Mouse (Mus musculus) liver, embryonic 15.5 days (tissue): Measurements from ENCODE around the gene Lipi. TPM values are rescaled to one million over a fixed set of nuclear protein-coding genes. Genes with fewer than 3 reads are reported as not detected.
A peak's percentile ranks its signal among the peaks of the same experiment; 100 is the strongest.

Experiments
- ATAC-seq: fragments of 200-750 bp; cut with Nextera tagmentation; 2 replicates; pipeline ENCODE4 v1.8.0; 2017; ENCODE audit warnings: moderate number of reproducible peaks, mild to moderate bottlenecking, moderate library complexity; ENCODE audit not compliant: insufficient read depth
- H3K27ac ChIP-seq: fragments of 300-500 bp; sonication (generic); replicated peaks from 2 replicates; pipeline ENCODE4 v1.5.1; 2015; ENCODE audit warnings: mild to moderate bottlenecking, inconsistent platforms
- H3K27me3 ChIP-seq: fragments of 300-500 bp; sonication (generic); 2 replicates; pipeline ENCODE4 v1.6.1; 2015; ENCODE audit warnings: mild to moderate bottlenecking, inconsistent platforms
- H3K36me3 ChIP-seq: fragments of 300-500 bp; sonication (generic); replicated peaks from 2 replicates; pipeline ENCODE4 v1.6.1; 2015; ENCODE audit warnings: moderate library complexity, mild to moderate bottlenecking, inconsistent platforms
- H3K4me1 ChIP-seq: fragments of 300-500 bp; sonication (generic); replicated peaks from 2 replicates; pipeline ENCODE4 v1.6.1; 2015; ENCODE audit warnings: inconsistent platforms
- H3K4me2 ChIP-seq: fragments of 300-500 bp; sonication (generic); 2 replicates; pipeline ENCODE4 v1.6.1; 2015; ENCODE audit warnings: moderate library complexity, mild to moderate bottlenecking, inconsistent platforms
- H3K4me3 ChIP-seq: fragments of 300-500 bp; sonication (generic); replicated peaks from 2 replicates; pipeline ENCODE4 v1.5.1; 2015; ENCODE audit warnings: mild to moderate bottlenecking, inconsistent platforms
- H3K9ac ChIP-seq: fragments of 300-500 bp; sonication (generic); 2 replicates; pipeline ENCODE4 v1.6.1; 2015; ENCODE audit warnings: moderate library complexity, mild to moderate bottlenecking, inconsistent platforms
- H3K9me3 ChIP-seq: fragments of 300-500 bp; sonication (generic); replicated peaks from 2 replicates; pipeline ENCODE4 v1.6.1; 2016; ENCODE audit warnings: inconsistent platforms
- WGBS: fragments of 180-500 bp; shearing (Covaris S2); methylation state at CpG from one replicate; pipeline ENCODE4 v1.1.7; 2015; ENCODE audit warnings: mixed read lengths; ENCODE audit not compliant: insufficient replicate concordance; 5-methylcytosine and 5-hydroxymethylcytosine counted together
- polyA plus RNA-seq: library from polyadenylated mRNA; unstranded; fragments of >200 nt; fragmentation: Nextera tagmentation; extraction: Ambion mirVana; gene quantifications from 2 replicates; pipeline ENCODE4 v1.2.1, GENCODE M21; 2015

The Lipi gene
- polyA plus RNA-seq, result not detected in 2 replicates

- no peaks in the 10 kb centered on the region for H3K4me1 ChIP-seq
- no peak within 1 kb of the TSS for H3K4me2 ChIP-seq
- 65% methylated on average over 7 of the region's 7 CpGs for WGBS
- H3K27ac ChIP-seq, result no peak within 1 kb of the TSS
- H3K9ac ChIP-seq, result no peak within 1 kb of the TSS
- no peaks in the 10 kb centered on the region for H3K36me3 ChIP-seq
- H3K27me3 ChIP-seq, result no peaks in the 10 kb centered on the region
- no peak within 1 kb of the TSS for H3K4me3 ChIP-seq
- H3K9me3 ChIP-seq, result no peaks in the 10 kb centered on the region
- ATAC-seq, result no peak
Observed at GRCm38 (mm10) chr16:75585961-75586360, at the start of gene Lipi. Gene Lipi (minus strand): TSS chr16:75586061.

GRCm38 (mm10) chr16:75627862-75628261, 42.0 kb upstream of the Lipi start:
- H3K4me1 ChIP-seq, result no peaks in the 10 kb centered on the region
- no peak overlapping the region for H3K27ac ChIP-seq
- no peak overlapping the region for H3K9ac ChIP-seq
- ATAC-seq, result no peak
- H3K27me3 ChIP-seq, result no peaks in the 10 kb centered on the region
- 65% methylated on average over 2 of the region's 2 CpGs for WGBS
- H3K36me3 ChIP-seq, result no peaks in the 10 kb centered on the region
- H3K9me3 ChIP-seq, result no peaks in the 10 kb centered on the region
- H3K4me2 ChIP-seq, result no peak overlapping the region
- no peak overlapping the region for H3K4me3 ChIP-seq

DNA sequence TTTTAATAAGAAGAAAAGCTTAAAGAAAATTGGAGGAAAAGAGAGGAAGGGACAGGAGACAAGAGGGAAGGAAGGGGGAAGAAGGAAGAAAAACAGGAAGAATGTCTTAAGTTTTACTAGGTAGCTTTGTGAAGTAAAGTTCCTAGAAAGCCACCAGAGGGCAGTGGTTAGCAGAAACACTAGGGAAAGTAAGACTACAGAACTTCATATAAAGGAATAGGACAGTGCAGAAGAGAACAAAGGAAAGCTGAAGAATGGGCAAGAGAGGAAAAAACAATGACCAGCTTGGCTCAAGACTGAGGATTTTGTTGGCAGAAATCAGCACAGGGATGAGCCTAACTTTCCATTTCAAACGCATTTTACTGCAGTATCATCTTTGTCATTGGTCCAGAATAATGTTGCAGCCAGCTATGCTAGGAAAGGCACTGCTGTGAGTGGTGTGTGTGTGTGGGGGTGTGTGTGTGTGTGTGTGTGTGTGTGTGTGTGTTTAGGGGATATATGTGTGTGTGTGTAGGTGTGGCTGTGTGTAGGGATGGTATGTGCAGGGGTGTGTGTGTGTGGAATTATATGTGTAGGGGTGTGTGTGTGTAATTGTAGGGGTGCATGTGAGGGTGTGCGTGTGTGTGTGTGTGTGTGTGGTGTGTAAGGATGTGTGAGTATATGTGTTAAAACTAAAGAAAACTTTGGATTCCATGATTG, 31.9 kb upstream of the Lipi start:
- no peak overlapping the region for H3K9ac ChIP-seq
- H3K4me1 ChIP-seq, result no peaks in the 10 kb centered on the region
- no peaks in the 10 kb centered on the region for H3K9me3 ChIP-seq
- ATAC-seq, result no peak
- no peaks in the 10 kb centered on the region for H3K36me3 ChIP-seq
- H3K27me3 ChIP-seq, result no peaks in the 10 kb centered on the region
- H3K4me3 ChIP-seq, result no peak overlapping the region
- WGBS, result 61% methylated on average over 2 of the region's 2 CpGs
- no peak overlapping the region for H3K4me2 ChIP-seq
- H3K27ac ChIP-seq, result no peak overlapping the region

GRCm38 (mm10) chr16:75612561-75612960, 26.7 kb upstream of the Lipi start:
- H3K4me1 ChIP-seq, result no peaks in the 10 kb centered on the region
- no peaks in the 10 kb centered on the region for H3K9me3 ChIP-seq
- H3K9ac ChIP-seq, result no peak overlapping the region
- no peaks in the 10 kb centered on the region for H3K27me3 ChIP-seq
- ATAC-seq, result no peak
- H3K4me2 ChIP-seq, result no peak overlapping the region
- H3K4me3 ChIP-seq, result no peak overlapping the region
- no peak overlapping the region for H3K27ac ChIP-seq
- no peaks in the 10 kb centered on the region for H3K36me3 ChIP-seq

- H3K9ac ChIP-seq, result no peak overlapping the region
- H3K36me3 ChIP-seq, result no peaks in the 10 kb centered on the region
- H3K27me3 ChIP-seq, result no peaks in the 10 kb centered on the region
- H3K27ac ChIP-seq, result no peak overlapping the region
- H3K4me2 ChIP-seq, result no peak overlapping the region
- no peaks in the 10 kb centered on the region for H3K4me1 ChIP-seq
- H3K9me3 ChIP-seq, result no peaks in the 10 kb centered on the region
- WGBS, result 59% methylated on average over 1 of the region's 1 CpGs
- H3K4me3 ChIP-seq, result no peak overlapping the region
- ATAC-seq, result no peak
Observed at GRCm38 (mm10) chr16:75606415-75606814, 20.6 kb upstream of the Lipi start.

DNA sequence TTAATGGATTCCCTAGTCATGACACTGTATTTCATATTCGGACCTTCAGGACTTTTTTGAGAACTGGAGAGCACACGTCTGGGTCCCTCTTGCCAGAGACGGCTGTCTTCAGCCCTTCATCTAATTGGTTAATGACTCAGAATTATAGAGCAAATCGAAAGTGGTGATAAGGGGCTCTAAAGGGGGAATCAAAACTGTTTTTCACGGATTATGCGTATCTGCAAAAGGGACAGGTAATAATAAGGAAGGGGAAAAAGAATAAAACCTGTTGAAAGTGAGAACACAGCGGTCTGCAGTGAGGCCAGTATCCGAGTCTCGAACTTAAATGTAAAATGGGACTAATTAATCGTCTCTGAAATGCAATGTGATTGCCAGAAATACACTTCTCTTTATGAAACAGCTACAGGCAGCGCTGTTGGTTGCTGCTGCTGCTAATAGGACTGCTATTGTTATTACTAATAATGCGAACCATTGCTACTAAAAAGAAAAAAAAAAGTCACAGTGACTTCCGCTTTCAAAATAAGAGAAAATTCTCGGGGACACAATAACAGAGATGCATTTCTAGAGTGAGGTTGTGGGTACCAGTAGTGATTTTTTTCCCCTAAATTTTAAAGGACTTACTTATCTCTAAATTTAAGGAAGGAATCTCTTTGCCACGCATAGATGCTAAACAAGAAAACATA, 7.8 kb upstream of the Lipi start:
- Histone ChIP-seq H3K9me3 (no peaks in the 10 kb centered on the region), H3K4me2 (peak overlapping the region; percentile 94), H3K27ac (no peak overlapping the region), H3K4me1 (peaks cover 13% of the 10 kb centered on the region), H3K9ac (0 out of 2 replicates have a peak overlapping the region, but pooled peaks have one; percentile 26), H3K36me3 (no peaks in the 10 kb centered on the region), H3K27me3 (peaks cover 4% of the 10 kb centered on the region; the same call in 1 of the 2 replicates), H3K4me3 (peak overlapping the region; percentile 64)
- 6% methylated on average over 15 of the region's 15 CpGs for WGBS
- ATAC-seq, result no peak

DNA sequence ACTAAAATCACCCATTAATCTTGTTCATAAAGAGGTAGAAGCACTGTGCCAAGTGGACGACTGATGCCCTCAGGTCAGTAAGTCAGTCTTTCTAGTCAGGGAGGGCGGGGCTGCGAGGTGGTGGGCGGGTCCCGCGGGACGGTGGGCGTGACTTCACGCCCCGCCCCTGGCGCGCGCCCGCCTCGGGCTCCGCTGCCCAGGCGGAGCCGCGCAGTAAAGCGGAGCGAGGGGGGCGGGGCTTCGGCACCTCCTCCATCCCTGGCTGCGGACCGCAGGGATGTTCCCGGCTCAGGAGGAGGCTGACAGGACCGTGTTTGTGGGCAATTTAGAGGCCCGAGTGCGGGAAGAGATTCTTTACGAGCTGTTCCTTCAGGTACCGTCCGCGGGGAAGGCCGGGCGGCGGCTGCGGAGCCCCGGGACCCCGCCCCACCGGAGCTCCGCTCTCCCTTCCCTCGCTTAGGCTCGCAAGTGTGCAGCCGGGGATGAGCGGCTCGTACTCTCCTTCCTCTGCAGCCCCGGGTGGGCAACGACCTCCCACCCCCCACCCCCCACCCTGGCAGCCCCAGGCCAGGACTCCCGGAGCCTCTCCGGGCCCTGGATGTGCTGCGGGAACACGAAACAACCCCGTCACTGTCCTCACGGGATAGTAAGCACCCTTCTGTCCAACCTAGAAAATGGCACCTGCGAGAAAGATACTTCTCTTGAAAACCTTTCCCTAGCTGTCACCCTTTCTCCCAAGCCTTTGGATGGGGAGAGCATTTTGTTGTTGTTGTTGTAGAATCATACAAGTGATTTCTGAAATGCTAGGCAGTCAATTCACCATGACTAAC, 7.0 kb upstream of the Lipi start, which contains the start of gene Rbm11:
TSS of gene Rbm11 (plus strand) at position 174 of the 830 bp plus-strand sequence.
- peaks cover 4% of the 10 kb centered on the region; the same call in 1 of the 2 replicates for H3K27me3 ChIP-seq
- H3K9ac ChIP-seq, result peak within 1 kb of the TSS; percentile 26; the same call in 1 of the 2 replicates
- peaks cover 13% of the 10 kb centered on the region for H3K4me1 ChIP-seq
- H3K4me2 ChIP-seq, result peak within 1 kb of the TSS; percentile 94
- ATAC-seq, result peak; percentile 97
- no peak within 1 kb of the TSS for H3K27ac ChIP-seq
- H3K36me3 ChIP-seq, result no peaks in the 10 kb centered on the region
- H3K9me3 ChIP-seq, result no peaks in the 10 kb centered on the region
- peak within 1 kb of the TSS; percentile 64 for H3K4me3 ChIP-seq
- WGBS, result under 1% methylated on average over 52 of the region's 55 CpGs

- ATAC-seq, result no peak
Observed at GRCm38 (mm10) chr16:75586466-75586865, 605 bp upstream of the Lipi start.

GRCm38 (mm10) chr16:75582279-75582678, 3.6 kb downstream of the Lipi start:
- 50% methylated on average over 5 of the region's 5 CpGs for WGBS
- Histone ChIP-seq H3K36me3 (no peaks in the 10 kb centered on the region), H3K4me1 (no peaks in the 10 kb centered on the region), H3K27ac (no peak overlapping the region), H3K4me3 (no peak overlapping the region), H3K27me3 (no peaks in the 10 kb centered on the region), H3K4me2 (no peak overlapping the region), H3K9me3 (no peaks in the 10 kb centered on the region), H3K9ac (no peak overlapping the region)
- ATAC-seq, result no peak

More at GRCm38 (mm10) chr16:75586466-75586865, 605 bp upstream of the Lipi start:
- no peak overlapping the region for H3K4me3 ChIP-seq
- WGBS, result 7% methylated on average over 3 of the region's 3 CpGs
- H3K27me3 ChIP-seq, result no peaks in the 10 kb centered on the region
- H3K4me1 ChIP-seq, result no peaks in the 10 kb centered on the region
- H3K9ac ChIP-seq, result no peak overlapping the region
- no peaks in the 10 kb centered on the region for H3K9me3 ChIP-seq
- no peak overlapping the region for H3K4me2 ChIP-seq
- no peaks in the 10 kb centered on the region for H3K36me3 ChIP-seq
- H3K27ac ChIP-seq, result no peak overlapping the region

- H3K4me2 ChIP-seq, result no peak overlapping the region
- H3K9me3 ChIP-seq, result no peaks in the 10 kb centered on the region
- H3K27me3 ChIP-seq, result no peaks in the 10 kb centered on the region
- H3K4me1 ChIP-seq, result no peaks in the 10 kb centered on the region
- H3K36me3 ChIP-seq, result no peaks in the 10 kb centered on the region
- no peak overlapping the region for H3K9ac ChIP-seq
- no peak overlapping the region for H3K4me3 ChIP-seq
- no peak overlapping the region for H3K27ac ChIP-seq
- 74% methylated on average over 2 of the region's 2 CpGs for WGBS
- no peak for ATAC-seq
Observed at GRCm38 (mm10) chr16:75562910-75563309, 23.0 kb downstream of the Lipi start.

GRCm38 (mm10) chr16:75545310-75545709, 40.6 kb downstream of the Lipi start:
- 53% methylated on average over 1 of the region's 1 CpGs for WGBS
- no peak overlapping the region for H3K4me2 ChIP-seq
- no peak overlapping the region for H3K9ac ChIP-seq
- no peaks in the 10 kb centered on the region for H3K9me3 ChIP-seq
- H3K36me3 ChIP-seq, result no peaks in the 10 kb centered on the region
- H3K27me3 ChIP-seq, result no peaks in the 10 kb centered on the region
- no peak overlapping the region for H3K4me3 ChIP-seq
- no peaks in the 10 kb centered on the region for H3K4me1 ChIP-seq
- no peak overlapping the region for H3K27ac ChIP-seq
- ATAC-seq, result no peak
